Mouse (Mus musculus): Measurements from ENCODE around the gene Pcbp2. TPM values are rescaled to one million over a fixed set of nuclear protein-coding genes. Genes with fewer than 3 reads are reported as not detected.

Pcbp2 gene
- polyA plus RNA-seq (2014; fragmentation: Illumina TruSeq; extraction: RNeasy Lipid Tissue Mini Kit (QIAGEN cat#74804); ENCODE audit: low read depth, low replicate concordance) = 506 TPM

GRCm38 (mm10) chr15:102470183-102470604 lies at the start of gene Pcbp2:
Gene Pcbp2 (plus strand): TSS chr15:102470539.

GRCm38 (mm10) chr15:102445146-102445545 lies 25.2 kb upstream of the Pcbp2 start, which contains the start of gene Amhr2:
Gene Amhr2 (plus strand): TSS chr15:102445367.

GRCm38 (mm10) chr15:102458904-102459317 lies 11.4 kb upstream of the Pcbp2 start, which contains the start of gene Prr13:
Gene Prr13 (plus strand): TSS chr15:102459028.

DNA sequence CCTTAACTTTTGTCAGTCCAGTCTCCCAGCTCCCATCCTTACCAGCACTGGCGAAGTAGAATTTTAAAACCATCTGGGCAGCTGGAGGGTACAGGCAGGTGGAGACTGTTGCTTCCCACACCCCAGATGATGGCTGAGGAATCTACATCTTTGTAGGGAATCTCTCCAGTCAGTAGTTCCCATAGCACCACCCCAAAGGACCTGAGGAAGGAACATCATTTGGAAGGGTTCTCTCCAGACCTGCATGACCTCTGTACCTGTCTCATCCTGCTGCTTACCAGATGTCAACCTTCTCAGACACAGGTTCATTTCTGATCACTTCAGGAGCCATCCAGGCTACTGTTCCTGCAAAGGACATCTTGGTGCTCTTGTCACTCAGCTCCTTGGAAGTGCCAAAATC lies 33.1 kb downstream of the Pcbp2 start, which contains the start of gene Gm10337:
Gene Gm10337, plus strand, starts transcription at position 276 of the 400 bp plus-strand sequence.

DNA sequence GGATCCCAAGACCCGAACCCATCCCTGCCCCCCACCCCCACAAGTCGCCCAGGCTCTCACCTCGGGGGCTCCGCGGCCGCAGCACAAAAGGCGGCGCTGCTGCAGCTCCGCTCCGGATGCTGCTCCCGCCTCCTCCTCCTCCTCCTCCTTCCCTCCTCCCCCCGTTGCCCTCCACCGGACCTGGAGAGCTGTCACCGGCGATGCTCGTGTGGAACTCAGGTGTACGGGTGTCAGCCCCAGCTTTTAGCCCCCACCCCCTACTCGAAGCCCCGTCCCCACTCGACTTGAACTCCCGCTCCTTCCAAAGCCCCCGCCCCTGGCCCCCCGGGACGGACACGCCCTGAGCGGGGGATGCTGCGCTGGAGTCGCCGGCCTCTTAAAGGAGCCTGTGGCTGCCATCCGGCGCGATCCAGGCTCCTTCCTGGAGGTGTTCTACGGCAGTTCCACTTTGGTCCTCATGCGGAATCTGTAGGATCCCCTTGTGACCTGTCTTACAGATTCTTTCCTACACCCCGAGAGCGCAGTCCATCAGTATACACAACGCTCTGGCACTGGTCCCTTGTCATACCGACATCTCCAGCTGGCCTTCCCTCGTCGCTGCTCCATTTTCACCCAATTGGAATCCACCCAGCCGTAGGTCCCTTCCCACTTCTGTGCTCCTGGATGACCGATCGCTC lies 46.5 kb downstream of the Pcbp2 start, which contains the start of gene Map3k12:
Gene Map3k12, minus strand, starts transcription at position 337 of the 677 bp plus-strand sequence.

GRCm38 (mm10) chr15:102517976-102518858 lies 47.9 kb downstream of the Pcbp2 start, which contains the start of gene Tarbp2:
Gene Tarbp2 (plus strand): TSS chr15:102518192.

GRCm38 (mm10) chr15:102524892-102525485 lies 54.6 kb downstream of the Pcbp2 start, which contains the start of gene Npff:
Gene Npff (minus strand): TSS chr15:102524942.

Other genes with a start within 250 kb of the Pcbp2 start
- gene Itgb7, start 238.6 kb upstream of the Pcbp2 start, polyA plus RNA-seq (2014; fragmentation: Illumina TruSeq; extraction: RNeasy Lipid Tissue Mini Kit (QIAGEN cat#74804); ENCODE audit: low read depth, low replicate concordance) = 1.5 TPM
- gene Rarg, start 213.0 kb upstream of the Pcbp2 start, polyA plus RNA-seq (2014; fragmentation: Illumina TruSeq; extraction: RNeasy Lipid Tissue Mini Kit (QIAGEN cat#74804); ENCODE audit: low read depth, low replicate concordance) = 15.4 TPM
- gene Gm9918, start 200.0 kb upstream of the Pcbp2 start, polyA plus RNA-seq (2014; fragmentation: Illumina TruSeq; extraction: RNeasy Lipid Tissue Mini Kit (QIAGEN cat#74804); ENCODE audit: low read depth, low replicate concordance) = not detected
- 19.2 TPM for gene Mfsd5, start 191.1 kb upstream of the Pcbp2 start, polyA plus RNA-seq (2014; fragmentation: Illumina TruSeq; extraction: RNeasy Lipid Tissue Mini Kit (QIAGEN cat#74804); ENCODE audit: low read depth, low replicate concordance)
- 3.6 TPM for gene Espl1, start 174.3 kb upstream of the Pcbp2 start, polyA plus RNA-seq (2014; fragmentation: Illumina TruSeq; extraction: RNeasy Lipid Tissue Mini Kit (QIAGEN cat#74804); ENCODE audit: low read depth, low replicate concordance)
- gene Pfdn5, start 144.4 kb upstream of the Pcbp2 start, polyA plus RNA-seq (2014; fragmentation: Illumina TruSeq; extraction: RNeasy Lipid Tissue Mini Kit (QIAGEN cat#74804); ENCODE audit: low read depth, low replicate concordance) = 278 TPM
- 24.5 TPM for gene Myg1, start 138.8 kb upstream of the Pcbp2 start, polyA plus RNA-seq (2014; fragmentation: Illumina TruSeq; extraction: RNeasy Lipid Tissue Mini Kit (QIAGEN cat#74804); ENCODE audit: low read depth, low replicate concordance)
- gene Aaas, start 119.8 kb upstream of the Pcbp2 start, polyA plus RNA-seq (2014; fragmentation: Illumina TruSeq; extraction: RNeasy Lipid Tissue Mini Kit (QIAGEN cat#74804); ENCODE audit: low read depth, low replicate concordance) = 12.0 TPM
- gene Sp7, start 103.4 kb upstream of the Pcbp2 start, polyA plus RNA-seq (2014; fragmentation: Illumina TruSeq; extraction: RNeasy Lipid Tissue Mini Kit (QIAGEN cat#74804); ENCODE audit: low read depth, low replicate concordance) = not detected
- gene Sp1, start 64.4 kb upstream of the Pcbp2 start, polyA plus RNA-seq (2014; fragmentation: Illumina TruSeq; extraction: RNeasy Lipid Tissue Mini Kit (QIAGEN cat#74804); ENCODE audit: low read depth, low replicate concordance) = 15.9 TPM
- gene Amhr2, start 25.2 kb upstream of the Pcbp2 start, polyA plus RNA-seq (2014; fragmentation: Illumina TruSeq; extraction: RNeasy Lipid Tissue Mini Kit (QIAGEN cat#74804); ENCODE audit: low read depth, low replicate concordance) = not detected
- 44.3 TPM for gene Prr13, start 11.5 kb upstream of the Pcbp2 start, polyA plus RNA-seq (2014; fragmentation: Illumina TruSeq; extraction: RNeasy Lipid Tissue Mini Kit (QIAGEN cat#74804); ENCODE audit: low read depth, low replicate concordance)
- gene Gm10337, start 33.2 kb downstream of the Pcbp2 start, polyA plus RNA-seq (2014; fragmentation: Illumina TruSeq; extraction: RNeasy Lipid Tissue Mini Kit (QIAGEN cat#74804); ENCODE audit: low read depth, low replicate concordance) = not detected
- gene Map3k12, start 46.5 kb downstream of the Pcbp2 start, polyA plus RNA-seq (2014; fragmentation: Illumina TruSeq; extraction: RNeasy Lipid Tissue Mini Kit (QIAGEN cat#74804); ENCODE audit: low read depth, low replicate concordance) = 3.5 TPM
- 56.6 TPM for gene Tarbp2, start 47.7 kb downstream of the Pcbp2 start, polyA plus RNA-seq (2014; fragmentation: Illumina TruSeq; extraction: RNeasy Lipid Tissue Mini Kit (QIAGEN cat#74804); ENCODE audit: low read depth, low replicate concordance)
- gene Npff, start 54.4 kb downstream of the Pcbp2 start, polyA plus RNA-seq (2014; fragmentation: Illumina TruSeq; extraction: RNeasy Lipid Tissue Mini Kit (QIAGEN cat#74804); ENCODE audit: low read depth, low replicate concordance) = 4.1 TPM
- gene Gm28047, start 154.5 kb downstream of the Pcbp2 start, polyA plus RNA-seq (2014; fragmentation: Illumina TruSeq; extraction: RNeasy Lipid Tissue Mini Kit (QIAGEN cat#74804); ENCODE audit: low read depth, low replicate concordance) = not detected
- gene Atf7, start 154.9 kb downstream of the Pcbp2 start, polyA plus RNA-seq (2014; fragmentation: Illumina TruSeq; extraction: RNeasy Lipid Tissue Mini Kit (QIAGEN cat#74804); ENCODE audit: low read depth, low replicate concordance) = 54.5 TPM
- gene Atp5g2, start 201.8 kb downstream of the Pcbp2 start, polyA plus RNA-seq (2014; fragmentation: Illumina TruSeq; extraction: RNeasy Lipid Tissue Mini Kit (QIAGEN cat#74804); ENCODE audit: low read depth, low replicate concordance) = 807 TPM